Mouse (Mus musculus): ENCODE results near the gene Hrg.

DNA sequence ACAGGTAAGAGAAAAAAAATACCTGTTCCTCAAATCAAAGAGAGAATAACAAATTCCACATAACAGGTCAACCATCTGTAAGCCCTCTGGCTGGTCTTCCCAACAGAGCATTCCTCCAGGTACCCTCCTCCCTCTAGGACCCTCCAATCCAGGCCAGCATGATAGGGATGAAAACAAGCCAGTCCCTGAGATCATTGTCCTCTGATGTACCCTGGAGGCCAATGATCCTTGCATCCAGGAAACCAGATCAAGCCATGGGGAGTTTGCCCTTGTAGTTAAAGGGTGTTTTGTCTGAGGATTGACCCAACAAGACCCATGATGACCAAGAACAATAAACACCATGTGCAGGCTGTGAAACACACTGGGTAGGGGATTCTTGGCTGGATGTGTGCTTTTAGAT lies 36.6 kb upstream of the Hrg start:
- TF ChIP-seq FLI1 (IDR thresholded peaks at IDR 0.05; ENCODE audit: low read length): no peak
- TF ChIP-seq GATA1 (IDR thresholded peaks at IDR 0.05; ENCODE audit: borderline replicate concordance, low read length): no peak

Data from megakaryocyte, embryonic 14.5 days (primary cell).